In the genomic region with DNA sequence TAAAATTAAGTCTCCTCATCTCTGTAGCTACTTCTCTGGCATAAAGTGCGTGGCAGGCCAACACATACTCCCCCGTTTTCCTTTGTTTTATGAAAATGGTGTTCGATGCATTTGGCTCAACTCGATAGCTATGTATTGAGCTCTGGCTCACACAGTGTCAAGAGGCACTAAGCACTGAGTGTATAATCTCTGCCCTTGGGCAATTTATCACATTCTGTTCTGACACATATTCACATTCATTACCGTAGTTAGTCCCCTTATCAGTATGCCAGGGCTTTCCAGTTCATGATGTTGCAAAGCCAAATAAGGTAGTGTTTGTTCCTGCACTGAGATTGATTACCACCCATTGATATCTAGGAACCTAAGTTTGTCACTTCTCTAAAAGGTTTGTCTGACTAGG, we compare ENCODE assay signal across 18 mouse cellular contexts.
DNase-seq lines count a peak whose midpoint lies in the region; ATAC-seq and TF ChIP-seq lines count a peak whose summit lies in the region.
"Had no signal": no experiment of that assay in that cellular context is flagged by ENCODE, and none has a peak within 500 bp of the region (broad histone marks: within the 10 kb centered on the region; RNA-seq: fewer than 3 reads in every experiment).

No protein-coding gene starts in this region.

- no peak for ATAC-seq in heart, embryonic 15.5 days (replicated peaks; ENCODE audit: insufficient number of reproducible peaks, insufficient read depth, low FRiP score, low read depth)
- ATAC-seq in megakaryocyte-erythroid progenitor cell, adult 5-6 weeks (replicated peaks; ENCODE audit: low FRiP score, low TSS enrichment, poor library complexity, severe bottlenecking), result peak; percentile 53; the same call in 1 of the 2 replicates
- peak; percentile 72 for ATAC-seq in stomach, postnatal 0 days (ENCODE audit: low FRiP score, low TSS enrichment)
- ATAC-seq in cerebellum, adult (ENCODE audit: insufficient number of reproducible peaks, low FRiP score, low TSS enrichment), result no peak
- ATAC-seq: activated CD4-positive, CD25-positive, alpha-beta regulatory T cell, adult 4 months; inflammation-experienced regulatory T-cells, adult 6 months; Patski had no signal

- no peak for DNase-seq in heart, postnatal 36 days
- no peak for DNase-seq in testis, postnatal 14 days (ENCODE audit: low spot score)
- DNase-seq in stomach, postnatal 0 days (ENCODE audit: low spot score), result no peak
- DNase-seq in gastrocnemius, postnatal 4 days (ENCODE audit: low spot score in 2 of 2), result no peak
- DNase-seq: cerebellum, adult 9-10 months; liver; lung, adult 18-20 months; right cerebral cortex, postnatal 14 days; thymus, postnatal 36 days had no signal

- no peaks in the 10 kb centered on the region for H3K27me3 ChIP-seq in heart, embryonic 15.5 days
- H3K27me3 ChIP-seq in testis, adult 2 months (ENCODE audit: control insufficient read depth, insufficient read depth, low read length), result no peaks in the 10 kb centered on the region
- H3K27me3 ChIP-seq in stomach, postnatal 0 days (ENCODE audit: control insufficient read depth, insufficient read depth, low read length), result no peaks in the 10 kb centered on the region
- H3K27me3 ChIP-seq: midbrain, embryonic 12.5 days; Patski had no signal

- TF ChIP-seq CTCF in testis, adult 2 months (IDR thresholded peaks at IDR 0.05; ENCODE audit: control insufficient read depth, insufficient read depth, insufficient replicate concordance, low read depth, low read length), result no peak
- TF ChIP-seq CTCF in stomach, postnatal 0 days (IDR thresholded peaks at IDR 0.05; ENCODE audit: low read depth), result no peak

- no peak for TF ChIP-seq POLR2A in testis, adult 2 months (IDR thresholded peaks at IDR 0.05; ENCODE audit: control insufficient read depth, low read depth, low read length)

- H3K9ac ChIP-seq in heart, embryonic 15.5 days, result no peak overlapping the region
- H3K9ac ChIP-seq in stomach, postnatal 0 days (ENCODE audit: low read length), result no peak overlapping the region
- H3K9ac ChIP-seq: midbrain, embryonic 12.5 days had no signal

- H3K4me3 ChIP-seq in heart, embryonic 15.5 days, result no peak overlapping the region
- H3K4me3 ChIP-seq in testis, adult 2 months (ENCODE audit: control insufficient read depth, low read depth, low read length), result no peak overlapping the region
- no peak overlapping the region for H3K4me3 ChIP-seq in stomach, postnatal 0 days (ENCODE audit: low read depth, low read length)
- H3K4me3 ChIP-seq: midbrain, embryonic 12.5 days had no signal

- no peak overlapping the region for H3K4me2 ChIP-seq in heart, embryonic 15.5 days
- H3K4me2 ChIP-seq in stomach, postnatal 0 days (replicated peaks; ENCODE audit: low read depth), result no peak overlapping the region
- H3K4me2 ChIP-seq: midbrain, embryonic 12.5 days had no signal

- H3K36me3 ChIP-seq in heart, embryonic 15.5 days, result no peaks in the 10 kb centered on the region
- H3K36me3 ChIP-seq in testis, adult 2 months (ENCODE audit: control insufficient read depth, insufficient read depth, low read length), result no peaks in the 10 kb centered on the region
- H3K36me3 ChIP-seq in stomach, postnatal 0 days (ENCODE audit: control insufficient read depth, insufficient read depth, low read length), result no peaks in the 10 kb centered on the region

- WGBS in heart, embryonic 15.5 days, result 63% methylated on average over 5 of the region's 5 CpGs
- WGBS in stomach, postnatal 0 days, result 49% methylated on average over 5 of the region's 5 CpGs

- no peaks in the 10 kb centered on the region for H3K9me3 ChIP-seq in heart, embryonic 15.5 days (replicated peaks)
- no peaks in the 10 kb centered on the region for H3K9me3 ChIP-seq in stomach, postnatal 0 days (ENCODE audit: control insufficient read depth, low read length)
- H3K9me3 ChIP-seq: midbrain, embryonic 12.5 days had no signal

- 0 out of 2 replicates have a peak overlapping the region, but pooled peaks have one; percentile 24 for H3K27ac ChIP-seq in heart, embryonic 15.5 days
- peak overlapping the region; percentile 64 for H3K27ac ChIP-seq in testis, adult 2 months (ENCODE audit: control insufficient read depth, insufficient read depth, low read depth, low read length)
- no peak overlapping the region for H3K27ac ChIP-seq in stomach, postnatal 0 days (replicated peaks)
- H3K27ac ChIP-seq: kidney, postnatal 0 days; midbrain, embryonic 12.5 days had no signal

- TF ChIP-seq EP300 in stomach, postnatal 0 days (optimal IDR thresholded peaks at IDR 0.05), result no peak

- peaks cover 25% of the 10 kb centered on the region for H3K4me1 ChIP-seq in heart, embryonic 15.5 days (replicated peaks)
- H3K4me1 ChIP-seq in testis, adult 2 months (ENCODE audit: control insufficient read depth, insufficient read depth, low read length), result no peaks in the 10 kb centered on the region
- 0 out of 2 replicates have a peak, but pooled peaks cover 2% of the 10 kb centered on the region for H3K4me1 ChIP-seq in stomach, postnatal 0 days (replicated peaks; ENCODE audit: control insufficient read depth, insufficient read depth)

- intact Hi-C loops in heart, postnatal 36 days (cut with DNase I), result loop anchor here (1.0 to 10.0 kb wide), 3 partner anchors 148 to 830 kb away; partner anchors contain the start of gene Mex3b

Comparison
In these comparisons a context has a peak if more than half of its experiments do, and no peak if none do; other contexts are left out.
1. ATAC-seq: peak in megakaryocyte-erythroid progenitor cell, adult 5-6 weeks (single experiment) and stomach, postnatal 0 days (single experiment); none in heart, embryonic 15.5 days (single experiment) and cerebellum, adult (single experiment).